ENCODE assay signal across 7 mouse cellular contexts in genomic region chr17:79356071-79356601, GRCm38 (mm10). TPM values are rescaled to one million over a fixed set of nuclear protein-coding genes. Genes with fewer than 3 reads are reported as not detected.
DNase-seq lines count a peak whose midpoint lies in the region; ATAC-seq and TF ChIP-seq lines count a peak whose summit lies in the region.

No protein-coding gene starts in this region.

- ATAC-seq in embryonic facial prominence, embryonic 13.5 days (ENCODE audit: insufficient number of reproducible peaks, insufficient read depth, low FRiP score, low TSS enrichment, low read depth) = no peak
- ATAC-seq in hindbrain, embryonic 16.5 days = peak; percentile 35
- ATAC-seq in liver, postnatal 0 days = peak; percentile 4; the same call in 1 of the 2 replicates

- no peak for TF ChIP-seq CTCF in liver, postnatal 0 days (IDR thresholded peaks at IDR 0.05; ENCODE audit: low read depth)
- no peak for TF ChIP-seq CTCF in small intestine, adult 2 months (IDR thresholded peaks at IDR 0.05; ENCODE audit: extremely low read depth, insufficient read length, insufficient replicate concordance, low read depth, low read length)

- peak overlapping the region; percentile 66 for H3K4me3 ChIP-seq in embryonic facial prominence, embryonic 13.5 days
- peak overlapping the region; percentile 77 for H3K4me3 ChIP-seq in hindbrain, embryonic 16.5 days (ENCODE audit: low read length)
- peak overlapping the region; percentile 81 for H3K4me3 ChIP-seq in liver, postnatal 0 days (ENCODE audit: low read depth, low read length)
- H3K4me3 ChIP-seq in small intestine, adult 2 months (ENCODE audit: low read depth, low read length) = peak overlapping the region; percentile 74

- no peak for TF ChIP-seq POLR2A in small intestine, adult 2 months (IDR thresholded peaks at IDR 0.05; ENCODE audit: low read depth, low read length)

- TF ChIP-seq EP300 in liver, postnatal 0 days (IDR thresholded peaks at IDR 0.05; ENCODE audit: low read depth) = peak; percentile 22; the same call in 1 of the 2 replicates

- H3K4me1 ChIP-seq in embryonic facial prominence, embryonic 13.5 days = peaks cover 56% of the 10 kb centered on the region
- H3K4me1 ChIP-seq in hindbrain, embryonic 16.5 days (ENCODE audit: control insufficient read depth, insufficient read depth, low read depth, low read length) = peaks cover 14% of the 10 kb centered on the region
- peaks cover 33% of the 10 kb centered on the region for H3K4me1 ChIP-seq in liver, postnatal 0 days (ENCODE audit: insufficient read depth)
- peaks cover 5% of the 10 kb centered on the region; the same call in 1 of the 2 replicates for H3K4me1 ChIP-seq in small intestine, adult 2 months (ENCODE audit: control insufficient read depth, insufficient read depth, insufficient read length, low read length)

- peak overlapping the region; percentile 78 for H3K27ac ChIP-seq in embryonic facial prominence, embryonic 13.5 days
- H3K27ac ChIP-seq in hindbrain, embryonic 16.5 days (ENCODE audit: low read depth, low read length) = peak overlapping the region; percentile 94
- H3K27ac ChIP-seq in liver, postnatal 0 days (ENCODE audit: low read depth) = peak overlapping the region; percentile 92
- peak overlapping the region; percentile 60; the same call in 1 of the 2 replicates for H3K27ac ChIP-seq in small intestine, adult 2 months (ENCODE audit: insufficient read depth, low read depth, low read length)

- DNase-seq in 3134 (ENCODE audit: extremely low read depth, insufficient read length, low spot score) = peak; percentile 15
- peak; percentile 34 to 41 for DNase-seq in B cell, adult 2 months
- DNase-seq in liver, postnatal 0 days = peak; percentile 39
- DNase-seq in urinary bladder, postnatal 10 days (ENCODE audit: low spot score) = no peak

- H3K9ac ChIP-seq in embryonic facial prominence, embryonic 13.5 days = peak overlapping the region; percentile 79
- peak overlapping the region; percentile 95 for H3K9ac ChIP-seq in hindbrain, embryonic 16.5 days (ENCODE audit: low read depth, low read length)
- peak overlapping the region; percentile 91 for H3K9ac ChIP-seq in liver, postnatal 0 days (replicated peaks)

- peaks cover 6% of the 10 kb centered on the region; the same call in 1 of the 2 replicates for H3K27me3 ChIP-seq in embryonic facial prominence, embryonic 13.5 days
- H3K27me3 ChIP-seq in hindbrain, embryonic 16.5 days (replicated peaks; ENCODE audit: control insufficient read depth, insufficient read depth, low read length) = no peaks in the 10 kb centered on the region
- peaks cover 25% of the 10 kb centered on the region for H3K27me3 ChIP-seq in liver, postnatal 0 days (ENCODE audit: insufficient read depth, low read length)
- H3K27me3 ChIP-seq in small intestine, adult 2 months (ENCODE audit: control insufficient read depth, insufficient read depth, low read length) = peaks cover 14% of the 10 kb centered on the region

- H3K36me3 ChIP-seq in embryonic facial prominence, embryonic 13.5 days = no peaks in the 10 kb centered on the region
- H3K36me3 ChIP-seq in hindbrain, embryonic 16.5 days (ENCODE audit: control insufficient read depth, insufficient read depth, low read length) = no peaks in the 10 kb centered on the region
- H3K36me3 ChIP-seq in liver, postnatal 0 days (replicated peaks; ENCODE audit: insufficient read depth, low read length) = 0 out of 2 replicates have a peak, but pooled peaks cover 3% of the 10 kb centered on the region
- H3K36me3 ChIP-seq in small intestine, adult 2 months (ENCODE audit: control insufficient read depth, insufficient read depth, low read length) = no peaks in the 10 kb centered on the region

- no peaks in the 10 kb centered on the region for H3K9me3 ChIP-seq in embryonic facial prominence, embryonic 13.5 days
- no peaks in the 10 kb centered on the region for H3K9me3 ChIP-seq in hindbrain, embryonic 16.5 days (ENCODE audit: control insufficient read depth, low read length)
- no peaks in the 10 kb centered on the region for H3K9me3 ChIP-seq in liver, postnatal 0 days (ENCODE audit: low read length)

- H3K4me2 ChIP-seq in embryonic facial prominence, embryonic 13.5 days = peak overlapping the region; percentile 94
- H3K4me2 ChIP-seq in hindbrain, embryonic 16.5 days (ENCODE audit: low read length) = peak overlapping the region; percentile 94
- peak overlapping the region; percentile 100 for H3K4me2 ChIP-seq in liver, postnatal 0 days (ENCODE audit: low read depth, low read length)

- WGBS in embryonic facial prominence, embryonic 13.5 days = 5% methylated on average over 24 of the region's 24 CpGs
- 12% methylated on average over 24 of the region's 24 CpGs for WGBS in hindbrain, embryonic 16.5 days
- WGBS in liver, postnatal 0 days (ENCODE audit: insufficient replicate concordance) = 3% methylated on average over 24 of the region's 24 CpGs
- 9% methylated on average over 24 of the region's 24 CpGs for WGBS in small intestine, adult 2 months

RNA-seq across cellular contexts. Expression of gene Cdc42ep3, which starts 1.2 kb away (rescaled TPM):
- 61.4 and 67.9 TPM in 2 replicates for polyA plus RNA-seq in embryonic facial prominence, embryonic 13.5 days (2015; fragmentation: Nextera tagmentation; extraction: Ambion mirVana)
- polyA plus RNA-seq in hindbrain, embryonic 16.5 days (2015; fragmentation: Nextera tagmentation; extraction: Ambion mirVana) = 44.0 and 46.5 TPM in 2 replicates
- polyA plus RNA-seq in liver, postnatal 0 days (2015; fragmentation: Nextera tagmentation; extraction: Ambion mirVana) = 32.7 and 32.9 TPM in 2 replicates
- polyA plus RNA-seq in small intestine, adult 2 months (2012; rRNA removed) = 4.4 and 5.0 TPM in 2 replicates
